Mouse (Mus musculus): ENCODE measurements around the gene Car5a. TPM values are rescaled to one million over a fixed set of nuclear protein-coding genes. Genes with fewer than 3 reads are reported as not detected.

Car5a gene
- total RNA-seq, 2 experiments from 2014 or later: not detected

DNA sequence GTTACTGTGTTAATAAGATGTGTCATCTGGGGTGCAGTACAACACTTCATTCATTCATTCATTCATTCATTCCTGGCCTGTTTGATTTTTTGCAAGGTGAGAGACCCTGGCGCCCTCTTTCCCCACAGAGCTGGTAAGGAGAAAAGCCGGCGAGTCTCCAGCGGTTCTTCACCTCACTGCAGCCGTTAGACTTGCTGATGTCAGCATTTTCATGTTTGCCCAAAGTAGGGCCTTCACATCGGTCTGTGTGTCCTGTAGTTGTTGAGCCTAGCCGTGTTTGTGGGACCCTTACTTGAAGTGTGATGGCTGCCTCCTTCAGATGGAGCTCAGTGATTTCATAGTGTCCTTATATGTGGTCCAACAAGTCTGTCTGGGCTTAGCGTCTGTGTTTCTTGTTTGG, 25.5 kb upstream of the Car5a start:
- DNase-seq: no peak
- intact Hi-C loops (cut with DNase I): loop anchor here (10.0 kb wide), 1 partner anchor 365 kb away; no protein-coding TSS in a partner anchor
- Histone ChIP-seq H3K4me3 (no peak overlapping the region), H3K27ac (no peak overlapping the region)
- no peak for TF ChIP-seq CTCF (IDR thresholded peaks at IDR 0.05)

DNA sequence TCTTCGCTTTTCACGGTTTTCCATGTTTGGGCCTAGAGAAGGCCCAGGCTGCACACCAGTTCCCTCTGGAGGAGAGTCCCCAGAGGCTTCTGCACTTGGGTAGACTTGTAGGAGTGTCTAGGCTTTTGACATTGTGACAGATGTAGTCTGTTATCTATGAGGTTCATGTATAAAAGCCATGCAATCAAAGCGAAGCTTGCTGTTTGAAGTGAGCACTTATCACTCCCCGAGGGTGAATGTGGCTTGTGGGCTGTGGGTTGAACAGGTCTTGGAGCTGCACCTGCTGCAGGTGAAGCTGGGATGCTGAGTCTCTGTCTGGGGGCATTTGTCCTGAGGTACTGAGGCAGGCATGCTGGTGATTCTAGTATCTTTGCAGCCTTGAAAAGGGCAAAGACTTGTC, 23.8 kb upstream of the Car5a start:
- no peak for TF ChIP-seq CTCF (IDR thresholded peaks at IDR 0.05)
- intact Hi-C loops (cut with DNase I): no loop called here
- DNase-seq: no peak
- peak overlapping the region; percentile 84 for H3K27ac ChIP-seq
- no peak overlapping the region for H3K4me3 ChIP-seq

DNA sequence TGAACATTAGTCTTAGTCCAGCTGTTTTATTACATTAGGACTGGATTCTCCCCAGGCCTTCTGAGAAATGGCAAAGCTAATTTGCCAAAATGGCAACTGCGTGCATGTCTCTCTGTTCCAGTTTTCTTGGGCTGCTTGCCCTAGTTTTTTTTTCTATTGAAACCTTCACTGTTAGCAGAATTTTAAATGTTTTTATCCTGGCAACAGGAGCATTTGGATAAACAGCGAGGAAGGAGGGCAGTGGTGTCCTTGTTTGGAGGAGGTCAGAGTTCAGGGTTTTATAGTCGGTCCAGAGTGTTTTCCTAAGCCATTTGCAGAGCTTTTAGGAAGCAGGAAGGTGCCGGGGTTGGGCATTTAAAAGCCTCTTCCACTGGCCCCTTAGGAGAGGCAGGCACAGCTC, 23.3 kb upstream of the Car5a start:
- TF ChIP-seq CTCF (IDR thresholded peaks at IDR 0.05): no peak
- H3K4me3 ChIP-seq: no peak overlapping the region
- no peak for DNase-seq
- intact Hi-C loops (cut with DNase I): no loop called here
- H3K27ac ChIP-seq: peak overlapping the region; percentile 84

DNA sequence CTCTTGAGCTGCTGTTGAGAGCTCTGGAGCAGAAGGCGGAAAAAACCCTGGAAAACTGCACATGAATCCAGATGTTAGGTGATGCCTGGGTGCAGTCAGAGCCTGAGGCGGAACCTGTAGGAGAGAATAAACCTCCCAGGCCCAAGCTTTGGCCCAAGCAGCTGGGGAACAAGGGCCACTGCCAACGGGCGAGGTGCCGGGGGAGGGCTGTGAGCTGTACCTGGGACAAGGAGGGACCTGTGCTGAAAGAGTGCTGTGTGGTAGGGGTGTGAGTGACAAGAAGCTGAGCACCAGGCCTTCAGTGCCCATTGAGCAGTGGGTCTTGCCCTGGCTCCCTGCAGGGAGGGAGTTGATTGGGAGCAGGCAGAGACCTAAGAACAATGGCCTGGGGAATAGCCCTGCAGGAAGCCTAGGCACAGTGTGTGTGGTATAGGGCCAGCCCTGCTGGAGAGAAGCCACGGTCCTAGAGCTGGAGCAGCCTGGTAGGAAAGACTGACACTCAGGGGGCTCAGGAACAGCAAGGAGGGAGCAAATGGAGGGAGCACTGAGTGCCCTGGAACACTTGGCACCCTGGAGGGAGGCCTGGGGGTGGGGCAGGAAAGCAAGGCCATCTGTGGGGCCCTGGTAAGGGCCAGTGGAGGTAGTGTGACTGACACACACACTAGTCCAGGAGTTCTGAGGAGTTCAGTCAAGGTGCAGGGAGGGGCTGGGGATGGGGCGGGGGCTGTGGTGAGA, 22.2 kb upstream of the Car5a start:
- no peak for TF ChIP-seq CTCF (IDR thresholded peaks at IDR 0.05)
- intact Hi-C loops (cut with DNase I): no loop called here
- peak; percentile 52 for DNase-seq
- no peak overlapping the region for H3K4me3 ChIP-seq
- peak overlapping the region; percentile 84 for H3K27ac ChIP-seq

DNA sequence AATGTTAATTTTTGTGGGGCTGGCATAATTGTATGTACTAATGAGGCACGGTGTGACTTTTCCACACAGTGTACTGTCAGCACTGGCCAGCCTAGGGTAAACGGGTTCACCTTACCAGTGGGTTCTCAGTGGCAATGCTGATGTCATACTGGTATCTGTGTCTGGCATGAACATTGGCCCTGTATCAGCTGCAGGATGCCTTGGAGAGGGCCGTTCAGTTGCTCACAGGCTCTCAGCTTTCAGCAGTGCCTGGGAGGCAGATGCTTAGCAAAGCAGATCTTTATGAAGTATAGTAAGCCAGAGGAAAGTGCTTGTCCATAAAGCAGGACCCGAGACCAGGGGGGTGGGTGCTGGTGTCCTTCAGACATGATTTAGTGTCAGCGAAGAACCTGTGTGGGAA, 21.4 kb upstream of the Car5a start:
- TF ChIP-seq CTCF (IDR thresholded peaks at IDR 0.05): no peak
- intact Hi-C loops (cut with DNase I): no loop called here
- DNase-seq: peak; percentile 78
- Histone ChIP-seq H3K27ac (peak overlapping the region; percentile 84), H3K4me3 (no peak overlapping the region)

DNA sequence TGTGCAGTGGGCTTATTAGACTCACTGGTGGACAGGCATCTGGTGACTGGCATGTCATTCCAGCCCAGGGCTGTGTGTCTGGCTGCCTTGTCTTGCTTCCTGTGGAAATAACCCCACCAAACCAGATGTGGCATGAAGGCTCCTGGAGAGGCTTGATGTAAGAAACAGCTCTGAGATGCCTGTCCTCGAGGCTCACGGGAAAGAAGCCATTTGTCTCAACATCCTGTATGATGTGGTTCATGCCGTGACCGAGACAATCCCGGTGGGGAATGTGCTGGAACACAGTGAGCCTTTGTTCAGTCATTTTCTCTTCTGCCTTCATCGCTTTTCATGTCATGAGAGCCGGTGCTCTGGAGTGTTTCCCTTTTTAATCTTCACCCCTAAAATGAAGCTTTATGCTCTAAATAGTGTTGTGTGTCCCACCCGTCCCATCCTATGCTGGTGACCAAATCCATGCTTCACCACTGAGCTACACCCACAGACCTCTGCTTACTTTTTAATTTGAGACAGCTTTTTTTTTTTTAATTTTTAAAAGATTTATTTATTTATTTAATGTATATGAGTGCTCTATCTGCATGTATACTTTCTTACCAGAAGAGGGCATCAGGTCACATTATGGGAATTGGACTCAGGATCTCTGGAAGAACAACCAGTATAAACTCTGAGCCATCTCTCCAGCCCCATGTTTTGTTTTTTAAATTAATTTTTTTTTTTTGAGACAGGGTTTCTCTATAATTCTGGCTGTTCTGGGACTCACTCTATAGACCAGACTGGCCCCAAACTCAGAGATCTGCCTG, 20.2 kb upstream of the Car5a start:
- peak; percentile 46 for DNase-seq
- peak; percentile 32; the same call in 1 of the 2 replicates for TF ChIP-seq CTCF (IDR thresholded peaks at IDR 0.05)
- H3K4me3 ChIP-seq: peak overlapping the region; percentile 33
- intact Hi-C loops (cut with DNase I): no loop called here
- H3K27ac ChIP-seq: peak overlapping the region; percentile 84

DNA sequence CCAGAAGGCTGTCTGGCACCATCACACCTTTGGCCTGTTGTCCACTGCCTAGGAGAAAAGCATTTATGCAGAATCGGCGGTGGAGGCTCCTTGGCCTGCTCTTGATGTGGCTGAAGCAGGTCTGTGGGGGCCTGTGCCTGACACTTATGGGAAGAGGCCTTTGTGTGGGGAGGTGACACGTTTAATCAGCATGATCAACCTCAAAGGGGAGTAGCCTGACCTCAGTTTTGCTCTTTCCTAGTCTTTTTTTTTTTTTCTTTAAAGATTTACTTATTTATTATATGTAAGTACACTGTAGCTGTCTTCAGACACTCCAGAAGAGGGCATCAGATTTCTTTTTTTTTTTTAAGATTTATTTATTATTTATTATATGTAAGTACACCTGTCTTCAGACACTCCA, 18.2 kb upstream of the Car5a start:
- no peak for DNase-seq
- H3K27ac ChIP-seq: peak overlapping the region; percentile 17; the same call in 1 of the 2 replicates
- intact Hi-C loops (cut with DNase I): no loop called here
- no peak for TF ChIP-seq CTCF (IDR thresholded peaks at IDR 0.05)
- no peak overlapping the region for H3K4me3 ChIP-seq

DNA sequence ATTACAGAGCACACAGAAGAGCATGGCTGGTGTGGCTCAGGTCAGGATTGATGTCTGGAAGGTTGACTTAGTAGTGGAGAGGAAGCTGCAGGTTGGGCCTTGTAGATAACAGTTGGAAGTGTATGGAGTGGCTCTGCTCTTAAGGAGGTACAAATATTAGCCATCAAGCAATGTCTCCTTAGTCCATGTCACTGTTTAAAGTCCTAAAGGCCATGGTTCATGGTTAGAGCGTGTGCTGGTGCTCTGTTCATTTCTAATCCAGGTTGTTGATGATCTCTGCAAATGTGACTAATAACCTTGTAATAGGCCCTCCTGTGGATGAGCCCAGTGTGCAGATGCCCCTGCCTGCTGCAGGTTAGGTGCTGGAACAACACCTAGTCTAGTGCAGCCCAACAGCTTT, 13.7 kb upstream of the Car5a start:
- no peak for DNase-seq
- Histone ChIP-seq H3K4me3 (no peak overlapping the region), H3K27ac (peak overlapping the region; percentile 90)
- no peak for TF ChIP-seq CTCF (IDR thresholded peaks at IDR 0.05)
- intact Hi-C loops (cut with DNase I): no loop called here

DNA sequence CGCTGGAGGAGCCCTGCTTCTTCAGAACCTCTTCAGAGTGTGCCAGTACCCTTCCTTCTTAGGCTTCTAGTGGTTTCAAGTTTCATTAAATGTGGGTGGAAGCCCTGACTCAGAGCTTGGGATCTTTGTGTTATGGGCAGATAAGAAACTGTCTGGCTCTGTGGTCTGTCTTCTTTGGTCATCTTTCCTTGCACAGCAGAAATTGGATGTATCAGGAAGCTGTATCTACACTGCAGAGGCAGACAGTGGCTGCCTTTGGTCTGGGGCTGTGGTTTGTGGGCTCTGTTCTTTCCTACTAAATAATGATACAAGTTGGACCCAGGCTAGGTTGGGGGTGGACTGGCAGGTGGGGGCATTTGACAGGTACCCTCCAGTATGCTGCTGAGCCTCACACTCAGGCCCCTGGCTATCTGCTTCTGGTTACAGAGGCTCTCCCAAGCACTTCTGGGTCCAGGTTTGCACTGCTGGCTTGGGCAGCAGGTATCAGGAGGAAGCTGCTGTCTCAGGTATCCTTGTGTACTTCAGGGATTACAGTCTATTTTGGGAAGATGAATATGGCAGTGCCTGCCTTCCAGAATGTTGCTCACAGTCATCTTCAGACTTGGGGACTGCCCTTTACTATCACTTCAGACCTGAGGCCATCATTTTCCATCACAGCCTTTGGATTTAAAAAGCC, 11.3 kb upstream of the Car5a start:
- Histone ChIP-seq H3K27ac (peak overlapping the region; percentile 90), H3K4me3 (no peak overlapping the region; the same call in 1 of the 2 replicates)
- no peak for TF ChIP-seq CTCF (IDR thresholded peaks at IDR 0.05)
- intact Hi-C loops (cut with DNase I): no loop called here
- DNase-seq: peak; percentile 68

DNA sequence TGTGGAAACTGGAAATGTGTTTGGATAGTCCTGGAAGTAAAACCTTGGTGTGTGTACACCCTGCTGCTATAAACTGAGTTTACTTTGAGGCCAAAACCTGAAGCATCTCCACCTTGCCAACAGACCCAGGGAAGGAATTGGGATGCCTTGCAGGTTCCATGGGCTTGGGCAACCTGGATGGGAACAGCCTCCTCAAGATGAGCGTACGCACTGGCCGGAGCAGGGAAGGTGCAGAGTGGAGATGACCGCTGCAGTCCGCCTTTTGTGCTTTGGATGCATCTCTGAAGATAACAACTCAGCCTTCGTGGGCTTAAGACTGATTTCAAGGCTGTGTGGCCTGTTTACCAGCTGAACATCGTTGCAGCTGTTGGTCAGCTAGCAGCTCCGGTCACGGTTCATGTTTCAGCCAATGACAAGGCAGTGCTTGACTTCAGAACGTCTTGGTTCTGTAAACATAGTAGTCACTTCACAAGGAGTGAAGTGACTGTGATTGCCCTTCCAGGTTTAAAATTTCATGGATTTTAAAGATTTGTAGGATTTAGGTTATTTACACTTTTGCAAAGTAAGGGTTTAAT, 10.4 kb upstream of the Car5a start:
- intact Hi-C loops (cut with DNase I): no loop called here
- no peak for TF ChIP-seq CTCF (IDR thresholded peaks at IDR 0.05)
- DNase-seq: peak; percentile 51
- H3K4me3 ChIP-seq: no peak overlapping the region; the same call in 1 of the 2 replicates
- peak overlapping the region; percentile 90 for H3K27ac ChIP-seq

DNA sequence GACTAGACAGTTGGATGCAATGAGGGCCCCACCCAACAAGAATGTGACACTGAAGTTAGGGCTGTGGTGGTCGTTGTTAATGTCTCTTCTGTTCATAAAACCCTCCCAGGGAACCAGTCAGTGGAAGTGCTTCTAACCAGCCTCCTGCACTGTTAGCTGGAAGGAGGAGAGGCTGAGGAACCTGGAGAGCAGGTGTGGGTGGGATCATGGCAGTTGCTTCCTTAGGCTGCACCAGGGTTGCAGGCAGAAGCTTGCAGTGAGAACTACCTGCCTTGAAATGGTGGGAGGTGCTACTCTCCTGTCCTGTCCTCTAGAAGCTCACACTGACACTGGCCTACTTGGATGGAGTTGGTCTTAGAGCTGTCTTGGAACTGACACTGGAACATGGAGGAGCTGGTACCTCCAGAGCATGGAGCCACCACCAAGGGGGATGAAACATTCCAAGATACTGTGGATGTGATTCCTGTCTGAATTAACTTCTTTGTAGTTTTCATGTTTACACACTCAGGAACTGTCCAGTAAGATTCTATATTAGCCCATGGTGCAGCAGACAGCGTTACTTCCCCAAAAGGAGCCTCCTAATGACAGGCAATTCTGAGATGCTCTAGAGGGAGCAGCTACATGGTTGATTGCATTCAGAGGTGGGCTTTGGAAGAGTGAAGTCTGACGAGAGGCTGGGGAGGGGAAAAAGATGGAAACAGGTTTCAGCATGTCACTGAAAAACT, 9.3 kb upstream of the Car5a start:
- peak overlapping the region; percentile 90 for H3K27ac ChIP-seq
- intact Hi-C loops (cut with DNase I): no loop called here
- no peak for TF ChIP-seq CTCF (IDR thresholded peaks at IDR 0.05)
- no peak for DNase-seq
- no peak overlapping the region for H3K4me3 ChIP-seq

DNA sequence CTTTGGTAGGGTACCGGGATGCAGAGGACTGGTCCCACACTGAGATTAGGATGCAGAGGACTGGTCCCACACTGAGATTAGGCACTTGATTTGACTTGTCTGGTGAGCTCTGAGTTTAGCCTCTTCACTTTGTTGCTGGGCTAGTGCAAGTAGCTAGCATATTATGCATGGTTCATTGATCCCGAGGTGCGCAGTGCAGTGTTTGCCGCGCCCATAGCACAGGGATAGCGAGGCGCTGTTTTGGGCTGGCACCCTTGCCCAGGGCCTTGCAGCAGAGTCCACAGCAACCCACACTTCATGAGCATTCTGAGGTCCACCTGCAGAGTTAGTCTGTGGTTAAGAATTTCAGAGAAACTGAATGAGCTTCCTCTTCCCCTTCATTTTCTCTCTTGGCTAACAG, 8.1 kb upstream of the Car5a start:
- Histone ChIP-seq H3K4me3 (no peak overlapping the region), H3K27ac (peak overlapping the region; percentile 98; the same call in 1 of the 2 replicates)
- intact Hi-C loops (cut with DNase I): no loop called here
- peak; percentile 13 for DNase-seq
- no peak for TF ChIP-seq CTCF (IDR thresholded peaks at IDR 0.05)

Data from gastrocnemius, adult 2 months (tissue).